Mouse (Mus musculus) limb, embryonic 14.5 days (tissue): ENCODE data around the gene Crtc1. TPM values are rescaled to one million over a fixed set of nuclear protein-coding genes. Genes with fewer than 3 reads are reported as not detected.
A peak's percentile ranks its signal among the peaks of the same experiment; 100 is the strongest.

Experiments used
- ATAC-seq: fragments of 200-750 bp; cut with Nextera tagmentation; 2 replicates; pipeline ENCODE4 v1.8.0; 2017; ENCODE audit warnings: low read depth, moderate number of reproducible peaks, moderate TSS enrichment; ENCODE audit not compliant: low FRiP score
- DNase-seq: peaks from one replicate; pipeline ENCODE4 v3.0.0-alpha.2; 2015; ENCODE audit warnings: low spot score
- H3K27ac ChIP-seq: fragments of 300-500 bp; sonication (generic); replicated peaks from 2 replicates; pipeline ENCODE4 v1.5.1; 2014; ENCODE audit warnings: low read depth, mild to moderate bottlenecking, low read length, moderate library complexity, mixed read lengths
- H3K27me3 ChIP-seq: fragments of 300-500 bp; sonication (generic); 2 replicates; pipeline ENCODE4 v1.6.1; 2014; ENCODE audit warnings: low read length, mixed read lengths; ENCODE audit not compliant: control insufficient read depth, insufficient read depth
- H3K36me3 ChIP-seq: fragments of 300-500 bp; sonication (generic); 2 replicates; pipeline ENCODE4 v1.6.1; 2014; ENCODE audit warnings: mild to moderate bottlenecking, low read length, moderate library complexity, mixed read lengths; ENCODE audit not compliant: control insufficient read depth, insufficient read depth
- H3K4me1 ChIP-seq: fragments of 300-500 bp; sonication (generic); 2 replicates; pipeline ENCODE4 v1.6.1; 2014; ENCODE audit warnings: antibody characterized with exemption, low read length, mixed read lengths; ENCODE audit not compliant: control insufficient read depth, insufficient read depth
- H3K4me2 ChIP-seq: fragments of 300-500 bp; sonication (generic); replicated peaks from 2 replicates; pipeline ENCODE4 v1.6.1; 2014; ENCODE audit warnings: low read depth, mild to moderate bottlenecking, low read length, moderate library complexity; ENCODE audit not compliant: severe bottlenecking
- H3K4me3 ChIP-seq: fragments of 300-500 bp; sonication (generic); replicated peaks from 2 replicates; pipeline ENCODE4 v1.5.1; 2014; ENCODE audit warnings: low read length
- H3K9ac ChIP-seq: fragments of 300-500 bp; sonication (generic); 2 replicates; pipeline ENCODE4 v1.6.1; 2014; ENCODE audit warnings: mild to moderate bottlenecking, low read depth, low read length, moderate library complexity; ENCODE audit not compliant: severe bottlenecking
- H3K9me3 ChIP-seq: fragments of 300-500 bp; sonication (generic); 2 replicates; pipeline ENCODE4 v1.6.1; 2016; ENCODE audit warnings: low read length; ENCODE audit not compliant: control insufficient read depth
- POLR2A ChIP-seq: fragments of 200-500 bp; IDR thresholded peaks from 2 replicates; pipeline ENCODE4 v1.8.0; 2012; ENCODE audit warnings: inconsistent platforms, mild to moderate bottlenecking, moderate library complexity, borderline replicate concordance; ENCODE audit not compliant: insufficient read depth, insufficient read length; ENCODE audit errors: extremely low read depth
- WGBS: fragments of 180-500 bp; shearing (Covaris S2); extraction: QIAGEN DNeasy Blood & Tissue Kit; methylation state at CpG from one replicate; pipeline ENCODE4 v1.1.7; 2014; 5-methylcytosine and 5-hydroxymethylcytosine counted together
- polyA plus RNA-seq, 2 experiments: library from polyadenylated mRNA; depleted of rRNA in 1 of 2; stranded (reverse) in 1 of 2; unstranded in 1 of 2; fragments of >200 nt; fragmentation: Nextera tagmentation in 1 of 2; extraction: Ambion mirVana in 1 of 2; gene quantifications; 2 replicates each; pipeline versions ENCODE4 v1.2.1 to v1.2.3; 2012 to 2014

Gene Crtc1
- polyA plus RNA-seq, 2 experiments, result 26.3 to 37.8 TPM

- WGBS, result 59% methylated on average over 7 of the region's 7 CpGs
- no peaks in the 10 kb centered on the region for H3K9me3 ChIP-seq
- TF ChIP-seq POLR2A, result no peak
- no peak overlapping the region for H3K4me2 ChIP-seq
- no peak overlapping the region for H3K27ac ChIP-seq
- ATAC-seq, result no peak
- no peaks in the 10 kb centered on the region for H3K36me3 ChIP-seq
- no peak overlapping the region for H3K9ac ChIP-seq
- peaks cover 40% of the 10 kb centered on the region for H3K4me1 ChIP-seq
- H3K4me3 ChIP-seq, result no peak overlapping the region
- DNase-seq, result no peak
- peaks cover 32% of the 10 kb centered on the region for H3K27me3 ChIP-seq
These were observed 46.9 kb upstream of the Crtc1 start for GRCm38 (mm10) chr8:70486191-70486681.

- Histone ChIP-seq H3K9me3 (no peaks in the 10 kb centered on the region), H3K27ac (no peak overlapping the region), H3K36me3 (no peaks in the 10 kb centered on the region), H3K9ac (no peak overlapping the region), H3K4me1 (peaks cover 8% of the 10 kb centered on the region), H3K4me3 (no peak overlapping the region), H3K27me3 (peaks cover 7% of the 10 kb centered on the region), H3K4me2 (no peak overlapping the region)
- ATAC-seq (no peak), DNase-seq (no peak)
- 73% methylated on average over 2 of the region's 2 CpGs for WGBS
- no peak for TF ChIP-seq POLR2A
These were observed 43.6 kb upstream of the Crtc1 start for GRCm38 (mm10) chr8:70482943-70483342.

DNA sequence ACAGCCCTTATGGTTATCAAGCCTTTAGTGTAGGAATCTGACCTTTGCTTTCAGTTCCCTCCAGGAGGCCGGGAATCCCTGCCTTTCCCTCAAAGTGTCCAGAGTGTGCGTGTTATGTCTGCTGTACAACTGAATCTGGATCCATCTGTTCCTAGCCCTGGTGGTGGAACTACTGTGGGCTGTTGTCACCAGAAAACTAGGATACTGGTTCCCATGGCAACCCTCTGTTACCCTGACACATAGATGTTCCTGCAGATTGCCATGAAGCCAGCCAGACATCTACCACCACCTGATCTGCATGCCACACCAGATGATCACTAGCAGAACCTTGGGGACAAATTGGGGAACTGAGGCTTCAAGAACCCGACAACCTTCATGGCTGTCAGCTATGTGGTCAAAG lies 42.5 kb upstream of the Crtc1 start:
- Histone ChIP-seq H3K4me1 (peaks cover 7% of the 10 kb centered on the region; the same call in 1 of the 2 replicates), H3K9ac (no peak overlapping the region), H3K27me3 (peaks cover 4% of the 10 kb centered on the region; the same call in 1 of the 2 replicates), H3K27ac (no peak overlapping the region), H3K36me3 (no peaks in the 10 kb centered on the region), H3K9me3 (no peaks in the 10 kb centered on the region), H3K4me2 (no peak overlapping the region), H3K4me3 (no peak overlapping the region)
- DNase-seq (no peak), ATAC-seq (no peak)
- no peak for TF ChIP-seq POLR2A
- WGBS, result 83% methylated on average over 3 of the region's 3 CpGs

- Histone ChIP-seq H3K9ac (no peak overlapping the region; the same call in 1 of the 2 replicates), H3K9me3 (no peaks in the 10 kb centered on the region), H3K27ac (no peak overlapping the region), H3K27me3 (no peaks in the 10 kb centered on the region), H3K36me3 (no peaks in the 10 kb centered on the region), H3K4me3 (peak overlapping the region; percentile 81), H3K4me2 (peak overlapping the region; percentile 90), H3K4me1 (peaks cover 13% of the 10 kb centered on the region; the same call in 1 of the 2 replicates)
- DNase-seq (no peak), ATAC-seq (no peak; the same call in none of the 2 replicates)
- 6% methylated on average over 17 of the region's 21 CpGs for WGBS
- no peak for TF ChIP-seq POLR2A
These were observed 38.0 kb upstream of the Crtc1 start for GRCm38 (mm10) chr8:70477269-70477982.

- under 1% methylated on average over 53 of the region's 53 CpGs for WGBS
- Histone ChIP-seq H3K27ac (0 out of 2 replicates have a peak within 1 kb of the TSS, but pooled peaks have one; percentile 41), H3K36me3 (no peaks in the 10 kb centered on the region), H3K27me3 (no peaks in the 10 kb centered on the region), H3K9ac (peak within 1 kb of the TSS; percentile 89), H3K4me1 (peaks cover 13% of the 10 kb centered on the region; the same call in 1 of the 2 replicates), H3K4me3 (peak within 1 kb of the TSS; percentile 81), H3K9me3 (no peaks in the 10 kb centered on the region), H3K4me2 (peak within 1 kb of the TSS; percentile 90)
- TF ChIP-seq POLR2A, result 0 out of 2 replicates have a peak, but pooled peaks have one; percentile 22
- DNase-seq (peak; percentile 91), ATAC-seq (peak; percentile 93)
These were observed 37.2 kb upstream of the Crtc1 start, which contains the start of gene Klhl26 for GRCm38 (mm10) chr8:70476333-70477268. TSS of gene Klhl26 (minus strand) at chr8:70476968.
